Mouse (Mus musculus): ENCODE results near the gene Psmb8. TPM values are rescaled to one million over a fixed set of nuclear protein-coding genes. Genes with fewer than 3 reads are reported as not detected.

Psmb8 gene
- total RNA-seq, 2 experiments from 2014 or later = 289 to 461 TPM

DNA sequence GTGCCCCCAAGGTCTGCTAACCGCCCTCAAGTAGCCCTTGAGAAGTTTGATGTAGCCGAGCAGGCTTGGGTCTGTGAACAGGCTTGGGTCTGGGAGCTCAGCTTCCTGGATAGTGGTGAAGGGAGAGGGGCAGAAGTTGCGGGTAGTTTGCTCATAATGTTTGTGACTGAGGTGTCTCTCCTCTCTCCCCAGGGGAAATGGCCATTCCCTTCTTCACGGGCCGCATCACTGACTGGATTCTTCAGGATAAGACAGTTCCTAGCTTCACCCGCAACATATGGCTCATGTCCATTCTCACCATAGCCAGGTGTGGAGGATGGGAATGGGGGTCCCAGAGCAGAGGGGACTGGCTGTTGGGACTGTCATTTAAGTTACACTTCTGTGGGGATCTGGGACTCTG, 8.5 kb upstream of the Psmb8 start:
- ATAC-seq (replicated peaks; ENCODE audit: poor library complexity) = no peak

GRCm38 (mm10) chr17:34192852-34193251, 4.7 kb upstream of the Psmb8 start:
- no peak for ATAC-seq (replicated peaks; ENCODE audit: poor library complexity)

- ATAC-seq (replicated peaks; ENCODE audit: poor library complexity) = no peak
These were observed 4.1 kb upstream of the Psmb8 start for GRCm38 (mm10) chr17:34193468-34193867.

DNA sequence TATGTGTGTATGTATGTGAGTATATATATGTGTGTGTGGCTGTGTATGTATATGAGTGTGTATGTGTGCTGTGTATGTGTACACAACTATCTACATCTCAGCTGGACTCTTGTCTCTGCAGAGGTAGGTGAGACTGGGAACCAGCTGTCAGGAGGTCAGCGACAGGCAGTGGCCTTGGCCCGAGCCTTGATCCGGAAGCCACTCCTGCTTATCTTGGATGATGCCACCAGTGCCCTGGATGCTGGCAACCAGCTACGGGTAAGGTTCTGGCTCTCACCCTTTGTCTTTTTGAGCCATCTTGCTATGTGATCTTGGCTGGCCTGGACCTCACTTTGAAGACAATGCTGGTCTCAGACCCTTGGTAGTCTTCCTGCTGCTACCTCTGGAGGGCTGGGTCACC, 2.8 kb upstream of the Psmb8 start:
- no peak for ATAC-seq (replicated peaks; ENCODE audit: poor library complexity)

GRCm38 (mm10) chr17:34196491-34196890, 1.0 kb upstream of the Psmb8 start:
- peak; percentile 52 for ATAC-seq (replicated peaks; ENCODE audit: poor library complexity)

GRCm38 (mm10) chr17:34197904-34198520, 491 bp downstream of the Psmb8 start:
- peak; percentile 59 for ATAC-seq (replicated peaks; ENCODE audit: poor library complexity)

GRCm38 (mm10) chr17:34198521-34198912, 996 bp downstream of the Psmb8 start:
- ATAC-seq (replicated peaks; ENCODE audit: poor library complexity) = peak; percentile 27

DNA sequence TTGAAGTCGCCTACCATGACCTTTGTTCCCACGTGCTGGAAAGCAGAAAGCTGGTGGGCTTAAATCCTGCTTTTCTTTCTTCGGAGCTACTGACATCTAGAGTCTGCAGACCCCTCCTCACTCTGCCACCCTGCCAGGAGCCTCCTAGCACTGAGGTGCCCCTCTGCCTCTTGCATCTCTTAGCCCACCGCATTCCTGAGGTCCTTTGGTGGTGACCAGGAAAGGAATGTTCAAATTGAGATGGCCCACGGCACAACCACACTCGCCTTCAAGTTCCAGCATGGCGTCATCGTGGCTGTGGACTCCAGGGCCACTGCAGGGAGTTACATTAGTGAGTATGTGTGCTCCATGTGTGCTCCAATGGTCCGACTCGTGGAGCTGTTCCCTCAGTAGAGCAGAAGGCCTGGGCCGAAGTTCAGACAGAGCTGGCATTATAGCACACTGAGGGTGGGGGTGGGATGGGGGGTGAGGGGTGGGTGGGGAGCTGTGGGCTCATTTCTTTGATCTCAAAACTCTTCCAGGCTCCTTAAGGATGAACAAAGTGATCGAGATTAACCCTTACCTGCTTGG, 1.6 kb downstream of the Psmb8 start:
- no peak for ATAC-seq (replicated peaks; ENCODE audit: poor library complexity)

DNA sequence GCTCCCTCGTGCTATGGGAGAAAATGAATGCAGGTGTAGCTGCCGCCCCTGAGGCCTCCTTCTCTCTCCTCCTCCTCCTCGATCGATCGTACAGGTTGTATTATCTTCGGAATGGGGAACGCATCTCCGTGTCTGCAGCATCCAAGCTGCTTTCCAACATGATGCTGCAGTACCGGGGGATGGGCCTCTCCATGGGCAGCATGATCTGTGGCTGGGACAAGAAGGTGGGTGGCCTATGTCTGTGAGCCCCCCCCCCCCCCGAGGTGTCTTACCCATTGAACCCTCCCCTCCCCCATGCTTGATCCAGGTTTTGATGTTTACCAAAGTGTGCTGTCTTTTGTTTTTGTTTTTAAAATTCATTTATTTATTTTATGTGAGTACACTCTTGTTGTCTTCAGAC, 2.5 kb downstream of the Psmb8 start:
- ATAC-seq (replicated peaks; ENCODE audit: poor library complexity) = no peak

GRCm38 (mm10) chr17:34200772-34201505, 3.4 kb downstream of the Psmb8 start:
- ATAC-seq (replicated peaks; ENCODE audit: poor library complexity) = no peak

DNA sequence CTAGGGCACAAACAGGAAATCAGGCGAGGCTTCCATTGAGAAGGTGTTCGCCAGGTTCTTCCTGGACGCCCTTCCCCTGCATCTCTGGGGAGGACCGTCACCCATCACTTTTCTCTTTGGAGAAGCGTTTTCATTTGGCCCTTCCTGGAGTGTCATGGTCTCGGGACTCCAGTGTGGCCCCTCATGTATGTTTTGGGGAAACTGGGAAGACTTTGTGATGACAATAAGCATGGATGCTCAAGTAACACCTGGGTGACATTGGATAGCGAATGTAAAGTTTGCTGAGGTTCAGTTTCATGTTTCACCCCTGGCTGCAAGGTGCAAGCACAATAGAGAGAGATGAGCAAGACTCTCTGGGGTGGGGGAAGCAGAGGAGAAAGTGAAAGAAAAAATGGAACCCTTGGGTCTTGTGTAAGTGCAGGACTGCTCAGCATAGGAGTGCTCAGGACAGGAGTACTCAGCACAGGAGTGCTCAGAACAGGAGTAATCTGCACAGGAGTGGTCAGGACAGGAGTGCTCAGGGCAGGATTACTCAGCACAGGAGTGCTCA, 4.1 kb downstream of the Psmb8 start:
- ATAC-seq (replicated peaks; ENCODE audit: poor library complexity) = no peak

DNA sequence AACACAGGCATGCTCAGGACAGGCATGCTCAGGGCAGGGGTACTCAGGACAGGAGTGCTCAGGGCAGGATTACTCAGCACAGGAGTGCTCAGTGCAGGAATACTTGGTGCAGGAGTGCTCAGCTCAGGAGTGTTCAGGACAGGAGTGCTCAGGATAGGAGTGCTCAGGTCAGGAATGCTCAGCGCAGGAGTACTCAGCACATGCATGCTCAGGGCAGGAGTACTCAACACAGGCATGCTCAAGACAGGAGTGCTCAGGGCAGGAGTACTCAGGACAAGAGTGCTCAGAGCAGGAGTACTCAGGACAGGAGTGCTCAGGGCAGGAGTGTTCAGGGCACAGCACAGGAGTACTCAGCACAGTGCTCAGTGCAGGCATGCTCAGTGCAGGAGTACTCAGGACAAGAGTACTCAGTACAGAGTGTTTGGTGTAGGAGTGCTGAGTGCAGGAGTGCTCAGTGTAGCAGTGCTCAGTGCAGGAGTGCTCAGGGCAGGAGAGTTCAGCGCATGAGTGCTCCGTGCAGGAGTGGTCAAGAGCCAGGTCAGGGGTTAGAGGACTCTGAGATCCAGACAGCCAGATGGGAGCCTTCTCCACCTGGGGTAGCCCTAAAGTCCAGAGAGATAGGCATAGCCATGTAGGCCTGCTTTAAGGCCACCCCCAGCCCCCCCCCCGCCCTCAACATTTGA, 5.4 kb downstream of the Psmb8 start:
- no peak for ATAC-seq (replicated peaks; ENCODE audit: poor library complexity)

GRCm38 (mm10) chr17:34203444-34203843, 5.9 kb downstream of the Psmb8 start, which contains the start of gene Tap2:
Tap2 (plus strand) TSS chr17:34203527.
- ATAC-seq (replicated peaks; ENCODE audit: poor library complexity) = no peak

GRCm38 (mm10) chr17:34204303-34205010, 6.9 kb downstream of the Psmb8 start:
- ATAC-seq (replicated peaks; ENCODE audit: poor library complexity) = peak; percentile 70

- ATAC-seq (replicated peaks; ENCODE audit: poor library complexity) = peak; percentile 7; the same call in 1 of the 2 replicates
These were observed 7.7 kb downstream of the Psmb8 start for GRCm38 (mm10) chr17:34205021-34205745.

DNA sequence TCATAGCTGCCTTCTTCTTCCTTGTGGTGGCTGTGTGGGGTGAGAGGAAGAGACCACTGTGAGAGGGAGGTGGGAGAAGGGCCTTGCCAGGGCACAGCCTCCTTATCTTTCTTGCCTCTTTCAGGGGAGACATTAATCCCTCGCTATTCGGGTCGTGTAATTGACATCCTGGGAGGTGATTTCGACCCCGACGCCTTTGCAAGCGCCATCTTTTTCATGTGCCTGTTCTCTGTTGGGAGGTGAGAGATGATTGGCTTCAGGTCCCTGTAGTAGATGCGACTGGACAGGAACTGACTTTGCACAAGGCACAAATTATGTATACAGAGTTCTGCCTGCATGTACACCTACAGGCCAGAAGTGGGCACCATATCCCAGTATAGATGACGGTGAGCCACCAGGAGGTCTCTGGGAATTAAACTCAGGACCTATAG, 8.2 kb downstream of the Psmb8 start:
- ATAC-seq (replicated peaks; ENCODE audit: poor library complexity) = peak; percentile 59

- ATAC-seq (replicated peaks; ENCODE audit: poor library complexity) = no peak
These were observed 9.2 kb downstream of the Psmb8 start for GRCm38 (mm10) chr17:34206731-34207130.

GRCm38 (mm10) chr17:34207456-34207855, 9.9 kb downstream of the Psmb8 start:
- no peak for ATAC-seq (replicated peaks; ENCODE audit: poor library complexity)

GRCm38 (mm10) chr17:34207866-34208265, 10.3 kb downstream of the Psmb8 start:
- no peak for ATAC-seq (replicated peaks; ENCODE audit: poor library complexity)

GRCm38 (mm10) chr17:34208421-34208820, 10.9 kb downstream of the Psmb8 start:
- ATAC-seq (replicated peaks; ENCODE audit: poor library complexity) = no peak
